Mouse (Mus musculus) layer of hippocampus, postnatal 14 days (tissue): ENCODE measurements around the gene Mtss1l. TPM values are rescaled to one million over a fixed set of nuclear protein-coding genes. Genes with fewer than 3 reads are reported as not detected.

ENCODE experiments used
- DNase-seq, 2 experiments: peaks; one replicate each; pipeline ENCODE4 v3.0.0; 2021 to 2022; ENCODE audit warnings: low spot score in 2 of 2, mixed read lengths in 1 of 2
- total RNA-seq, 2 experiments: library from RNA; stranded (reverse); gene quantifications; 2 replicates each; pipeline ENCODE4 v1.2.3; 2021

The Mtss1l gene
- total RNA-seq, 2 experiments from 2014 or later = 220 to 233 TPM

- no peak for DNase-seq
Measured at GRCm38 (mm10) chr8:110731346-110731859, 10.1 kb downstream of the Mtss1l start.

DNA sequence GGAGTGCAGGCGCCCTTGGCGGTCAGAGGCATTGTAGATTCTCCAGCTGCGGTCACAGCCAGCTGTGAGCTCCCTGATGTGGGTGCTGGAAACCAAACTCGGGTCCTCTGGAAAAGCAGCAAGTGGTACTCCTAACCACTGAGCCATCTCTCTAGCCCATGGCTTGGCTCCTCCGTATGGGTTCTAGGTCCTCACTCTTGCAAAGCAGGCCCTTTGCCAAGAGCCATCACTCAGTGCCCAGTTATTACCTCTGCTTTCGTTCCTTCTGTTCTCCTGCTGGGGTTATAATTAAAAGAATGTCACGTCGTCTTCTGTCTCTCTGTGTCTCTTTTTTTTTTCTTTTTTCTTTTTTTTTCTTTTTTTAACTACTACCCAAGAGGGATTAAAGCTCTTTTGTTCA lies 11.8 kb downstream of the Mtss1l start:
- DNase-seq = no peak

- DNase-seq = no peak
Measured at GRCm38 (mm10) chr8:110738591-110739195, 17.4 kb downstream of the Mtss1l start.

GRCm38 (mm10) chr8:110740629-110741175 lies 19.4 kb downstream of the Mtss1l start:
- DNase-seq = no peak

GRCm38 (mm10) chr8:110741816-110742451 lies 20.7 kb downstream of the Mtss1l start:
- DNase-seq = no peak

GRCm38 (mm10) chr8:110742452-110742818 lies 21.2 kb downstream of the Mtss1l start:
- no peak for DNase-seq

DNA sequence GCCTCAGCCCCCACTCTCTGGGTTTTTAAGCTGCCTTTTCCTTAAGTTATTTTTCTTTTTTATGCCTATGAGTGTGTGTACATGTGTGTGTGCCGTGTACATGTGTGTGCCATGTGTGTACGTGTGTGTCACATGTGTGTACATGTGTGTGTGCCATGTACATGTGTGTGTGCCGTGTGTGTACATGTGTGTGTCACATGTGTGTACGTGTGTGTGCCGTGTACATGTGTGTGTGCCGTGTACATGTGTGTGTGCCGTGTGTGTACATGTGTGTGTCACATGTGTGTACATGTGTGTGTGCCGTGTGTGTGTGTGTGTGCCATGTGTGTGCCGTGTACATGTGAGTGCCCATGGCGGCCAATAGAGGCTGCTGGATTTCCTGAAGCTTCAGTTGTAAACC lies 23.9 kb downstream of the Mtss1l start:
- no peak for DNase-seq

DNA sequence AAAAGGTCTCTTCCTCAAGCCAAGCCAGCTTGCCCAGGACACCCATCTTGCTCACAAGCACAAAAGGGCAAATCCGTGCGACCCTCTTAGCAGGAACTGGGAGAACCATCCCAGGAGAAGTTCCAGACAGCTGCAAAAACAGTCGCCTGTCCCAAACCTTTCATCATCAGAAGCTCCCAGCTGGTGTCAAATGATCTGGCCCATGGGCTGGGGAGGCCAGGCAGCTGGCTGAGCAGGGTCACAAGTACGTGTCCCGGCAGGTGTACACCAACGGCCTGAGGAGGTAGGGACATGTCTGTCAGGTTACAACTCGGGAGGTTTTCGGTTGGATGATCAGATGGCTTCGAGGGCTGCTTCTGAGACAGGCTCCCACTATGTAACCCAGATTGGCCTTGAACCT lies 25.4 kb downstream of the Mtss1l start:
- DNase-seq = no peak

DNA sequence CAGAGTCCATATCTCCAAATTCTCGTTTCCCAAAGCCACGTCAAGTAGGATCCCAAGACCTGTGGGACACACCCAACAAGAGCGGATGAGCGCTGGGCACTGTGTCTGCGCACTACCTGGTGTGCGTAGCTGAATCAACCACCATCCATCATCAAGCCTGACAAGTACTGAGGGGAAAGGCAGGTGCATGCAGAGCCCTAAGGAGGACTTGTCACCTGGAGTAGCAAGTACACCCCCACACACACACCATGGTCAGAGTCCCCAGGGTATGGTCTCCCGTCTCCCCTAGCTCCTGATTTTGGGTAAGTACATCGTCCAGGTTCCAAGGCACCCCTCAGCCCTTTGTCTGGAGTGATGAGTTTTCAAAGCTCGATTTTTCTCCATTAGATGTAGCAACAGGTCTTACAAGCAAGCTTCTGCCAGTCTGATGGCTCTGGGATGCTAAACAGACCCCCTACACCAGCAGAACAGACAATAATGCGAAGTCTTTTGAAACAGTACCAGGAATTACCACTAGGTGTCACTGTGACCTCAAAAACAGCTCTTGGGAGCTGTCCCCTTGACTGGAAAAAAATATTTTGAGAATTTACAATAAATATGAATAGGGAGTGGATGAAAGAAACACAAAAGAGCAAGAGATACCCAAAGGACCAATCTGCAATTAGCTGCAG lies 28.4 kb downstream of the Mtss1l start:
- DNase-seq = peak; percentile 45 to 81

DNA sequence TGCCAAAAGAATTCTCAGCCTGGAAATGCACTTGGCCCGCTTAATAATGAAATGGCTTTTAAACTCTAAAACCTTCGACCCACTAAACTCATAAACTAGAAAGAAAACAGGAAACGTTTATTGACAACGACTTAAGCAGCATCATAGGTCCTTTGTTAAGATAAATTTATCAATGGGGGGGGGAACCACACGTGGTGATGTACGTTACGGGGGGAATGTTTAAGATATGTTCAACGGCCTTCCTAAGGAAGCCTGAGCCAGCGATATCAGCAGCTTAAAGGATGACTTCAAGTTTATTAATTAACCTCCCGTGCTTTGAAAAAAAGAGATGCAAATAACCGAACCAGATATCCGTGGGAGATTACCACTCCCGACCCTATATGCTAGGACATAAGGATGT lies 29.0 kb downstream of the Mtss1l start:
- no peak for DNase-seq

GRCm38 (mm10) chr8:110751490-110751889 lies 30.2 kb downstream of the Mtss1l start:
- no peak for DNase-seq

DNA sequence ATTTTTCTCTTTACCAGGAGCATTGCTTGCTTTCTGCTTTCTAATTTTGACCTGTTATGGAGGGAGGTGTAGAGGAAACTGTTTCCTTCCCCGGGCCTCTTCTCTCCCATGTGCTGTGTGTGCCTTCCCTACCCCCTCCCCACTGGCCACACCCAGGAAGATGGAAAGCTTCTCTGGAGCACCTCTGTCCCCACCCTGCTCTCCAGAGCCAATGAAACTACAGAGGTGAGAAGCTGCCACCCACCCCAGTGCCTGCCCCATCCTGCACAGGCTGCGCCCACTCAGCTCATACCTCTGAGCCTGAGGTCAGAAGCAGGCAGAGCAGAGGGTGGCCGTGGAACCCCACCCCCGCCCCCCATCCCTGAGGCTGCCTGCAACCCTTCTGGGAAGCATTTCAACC lies 33.4 kb downstream of the Mtss1l start:
- DNase-seq = no peak

DNA sequence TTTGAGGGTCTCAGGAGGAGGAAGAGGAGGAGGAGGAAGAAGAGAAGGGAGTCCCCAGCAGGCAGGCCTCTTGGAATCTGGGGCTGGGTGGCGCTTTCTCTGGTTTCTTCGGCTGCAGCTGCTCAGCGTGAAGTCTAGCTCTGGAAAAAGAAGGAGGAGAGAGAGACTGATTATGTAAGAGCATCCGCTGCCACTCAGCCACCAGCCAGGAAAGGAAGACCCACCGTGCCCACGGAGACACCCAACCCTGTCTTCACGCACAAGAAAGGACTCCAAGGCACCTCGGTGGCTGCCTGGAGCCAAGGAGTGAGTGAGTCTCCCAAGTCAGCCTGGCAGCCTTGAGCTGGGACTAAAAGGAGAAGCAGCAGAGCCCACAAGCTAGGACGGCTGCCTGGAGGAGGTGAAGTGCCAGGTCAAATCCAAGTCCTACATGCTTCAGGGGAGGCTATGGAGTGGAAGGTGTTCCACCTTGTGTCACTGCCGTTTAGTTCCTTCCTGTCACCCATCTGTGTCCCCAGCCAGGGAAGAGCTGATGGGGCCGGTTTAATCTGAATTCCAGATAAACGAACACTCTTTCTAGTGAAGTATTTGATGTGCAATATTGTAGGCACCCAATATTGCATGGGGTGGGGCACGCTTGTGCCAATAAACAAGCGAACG lies 34.4 kb downstream of the Mtss1l start:
- DNase-seq = no peak

- DNase-seq = no peak
Measured at GRCm38 (mm10) chr8:110756196-110756595, 34.9 kb downstream of the Mtss1l start.

GRCm38 (mm10) chr8:110760280-110760940 lies 39.1 kb downstream of the Mtss1l start:
- DNase-seq = peak in 1 of 2 experiments; percentile 55

- no peak for DNase-seq
Measured at GRCm38 (mm10) chr8:110761185-110761584, 39.9 kb downstream of the Mtss1l start.

DNA sequence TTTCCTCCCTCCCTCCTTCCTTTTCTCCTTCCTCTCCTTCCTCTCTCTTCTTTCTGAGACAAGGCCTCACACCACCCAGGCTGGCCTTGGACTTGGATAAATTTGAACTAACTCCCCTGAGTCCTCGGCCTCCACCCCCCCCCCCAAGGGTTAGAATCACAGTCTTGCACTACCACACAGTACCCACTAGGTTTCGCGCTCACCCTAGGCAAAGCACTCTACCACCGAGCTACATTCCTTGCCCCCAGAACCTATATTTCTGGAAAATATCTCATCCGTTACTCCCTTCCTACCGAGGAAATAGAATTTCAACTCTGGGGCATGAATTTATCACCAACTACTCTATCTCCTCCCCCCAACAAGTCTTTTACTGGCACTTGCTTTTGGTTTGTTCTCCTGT lies 40.7 kb downstream of the Mtss1l start:
- DNase-seq = no peak

GRCm38 (mm10) chr8:110764671-110765070 lies 43.4 kb downstream of the Mtss1l start:
- no peak for DNase-seq

GRCm38 (mm10) chr8:110767261-110767660 lies 46.0 kb downstream of the Mtss1l start:
- no peak for DNase-seq

- no peak for DNase-seq
Measured at GRCm38 (mm10) chr8:110772452-110772851, 51.2 kb downstream of the Mtss1l start.

DNA sequence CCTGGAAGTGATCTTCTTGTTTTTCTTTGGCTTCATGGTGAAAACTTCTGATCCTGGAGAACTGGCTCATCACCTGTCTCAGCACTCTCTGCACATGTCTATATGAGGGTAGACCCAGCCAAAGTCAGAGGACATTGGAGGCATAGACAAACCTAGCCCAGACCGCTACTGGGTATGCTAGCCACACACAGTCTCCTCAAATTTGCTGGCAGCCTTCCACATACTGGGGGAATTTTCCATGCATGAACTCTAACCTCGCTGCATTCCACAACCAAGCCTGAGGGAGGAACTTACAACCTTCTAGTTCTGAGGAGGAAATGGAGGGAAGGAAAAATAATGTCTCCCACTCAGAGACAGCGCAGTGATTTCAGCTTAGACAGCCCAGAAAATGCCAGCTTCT lies 52.8 kb downstream of the Mtss1l start:
- DNase-seq = no peak
